Mouse (Mus musculus): ENCODE data around the gene Tas1r2. TPM values are rescaled to one million over a fixed set of nuclear protein-coding genes. Genes with fewer than 3 reads are reported as not detected.
A peak's percentile ranks its signal among the peaks of the same experiment; 100 is the strongest.

Gene Tas1r2
- polyA plus RNA-seq, 1 experiment from 2014 or later: not detected

- H3K9me3 ChIP-seq (ENCODE audit: control insufficient read depth, low read length): no peaks in the 10 kb centered on the region
- no peaks in the 10 kb centered on the region for H3K27me3 ChIP-seq (ENCODE audit: control insufficient read depth, insufficient read depth, low read length)
- H3K4me1 ChIP-seq (ENCODE audit: control insufficient read depth, insufficient read depth, low read length): 0 out of 2 replicates have a peak, but pooled peaks cover 2% of the 10 kb centered on the region
- no peak overlapping the region for H3K4me3 ChIP-seq (ENCODE audit: low read depth, low read length)
- ATAC-seq (ENCODE audit: insufficient number of reproducible peaks, low FRiP score, low TSS enrichment, low read depth) (no peak), DNase-seq (ENCODE audit: low spot score) (no peak)
- no peak overlapping the region for H3K9ac ChIP-seq (ENCODE audit: low read length)
- H3K4me2 ChIP-seq (ENCODE audit: low read depth, severe bottlenecking): no peak overlapping the region
- H3K27ac ChIP-seq (replicated peaks; ENCODE audit: low read depth, low read length): no peak overlapping the region
- WGBS: 53% methylated on average over 4 of the region's 4 CpGs
- H3K36me3 ChIP-seq (ENCODE audit: control insufficient read depth, insufficient read depth, low read length): no peaks in the 10 kb centered on the region
Measured at GRCm38 (mm10) chr4:139702914-139703313, 49.6 kb downstream of the Tas1r2 start.

- 79% methylated on average over 11 of the region's 11 CpGs for WGBS
- ATAC-seq (ENCODE audit: insufficient number of reproducible peaks, low FRiP score, low TSS enrichment, low read depth) (no peak), DNase-seq (ENCODE audit: low spot score) (no peak)
- H3K4me2 ChIP-seq (ENCODE audit: low read depth, severe bottlenecking): no peak overlapping the region
- no peak overlapping the region for H3K27ac ChIP-seq (replicated peaks; ENCODE audit: low read depth, low read length)
- H3K27me3 ChIP-seq (ENCODE audit: control insufficient read depth, insufficient read depth, low read length): no peaks in the 10 kb centered on the region
- H3K9me3 ChIP-seq (ENCODE audit: control insufficient read depth, low read length): no peaks in the 10 kb centered on the region
- H3K9ac ChIP-seq (ENCODE audit: low read length): no peak overlapping the region
- no peak overlapping the region for H3K4me3 ChIP-seq (ENCODE audit: low read depth, low read length)
- no peaks in the 10 kb centered on the region for H3K4me1 ChIP-seq (ENCODE audit: control insufficient read depth, insufficient read depth, low read length)
- H3K36me3 ChIP-seq (ENCODE audit: control insufficient read depth, insufficient read depth, low read length): no peaks in the 10 kb centered on the region
Measured at GRCm38 (mm10) chr4:139703468-139703867, 50.1 kb downstream of the Tas1r2 start.

- H3K36me3 ChIP-seq (ENCODE audit: control insufficient read depth, insufficient read depth, low read length): no peaks in the 10 kb centered on the region
- WGBS: 96% methylated on average over 5 of the region's 5 CpGs
- no peak overlapping the region for H3K4me3 ChIP-seq (ENCODE audit: low read depth, low read length)
- H3K27me3 ChIP-seq (ENCODE audit: control insufficient read depth, insufficient read depth, low read length): no peaks in the 10 kb centered on the region
- no peak overlapping the region for H3K27ac ChIP-seq (replicated peaks; ENCODE audit: low read depth, low read length)
- no peak for ATAC-seq (ENCODE audit: insufficient number of reproducible peaks, low FRiP score, low TSS enrichment, low read depth)
- H3K4me1 ChIP-seq (ENCODE audit: control insufficient read depth, insufficient read depth, low read length): peaks cover 3% of the 10 kb centered on the region; the same call in 1 of the 2 replicates
- DNase-seq (ENCODE audit: low spot score): no peak
- no peak overlapping the region for H3K9ac ChIP-seq (ENCODE audit: low read length)
- H3K4me2 ChIP-seq (ENCODE audit: low read depth, severe bottlenecking): no peak overlapping the region
- no peaks in the 10 kb centered on the region for H3K9me3 ChIP-seq (ENCODE audit: control insufficient read depth, low read length)
Measured at GRCm38 (mm10) chr4:139705986-139706385, 52.6 kb downstream of the Tas1r2 start.

- DNase-seq (ENCODE audit: low spot score): no peak
- ATAC-seq (ENCODE audit: insufficient number of reproducible peaks, low FRiP score, low TSS enrichment, low read depth): no peak
- 37% methylated on average over 25 of the region's 25 CpGs for WGBS
- Histone ChIP-seq H3K4me2 (ENCODE audit: low read depth, severe bottlenecking) (no peak overlapping the region), H3K27ac (replicated peaks; ENCODE audit: low read depth, low read length) (no peak overlapping the region), H3K27me3 (ENCODE audit: control insufficient read depth, insufficient read depth, low read length) (0 out of 2 replicates have a peak, but pooled peaks cover 3% of the 10 kb centered on the region), H3K36me3 (ENCODE audit: control insufficient read depth, insufficient read depth, low read length) (no peaks in the 10 kb centered on the region), H3K4me1 (ENCODE audit: control insufficient read depth, insufficient read depth, low read length) (peaks cover 19% of the 10 kb centered on the region), H3K4me3 (ENCODE audit: low read depth, low read length) (no peak overlapping the region), H3K9me3 (ENCODE audit: control insufficient read depth, low read length) (no peaks in the 10 kb centered on the region), H3K9ac (ENCODE audit: low read length) (no peak overlapping the region)
Measured at GRCm38 (mm10) chr4:139710467-139711334, 57.4 kb downstream of the Tas1r2 start.

- 0 out of 2 replicates have a peak overlapping the region, but pooled peaks have one; percentile 30 for H3K27ac ChIP-seq (replicated peaks; ENCODE audit: low read depth, low read length)
- H3K9me3 ChIP-seq (ENCODE audit: control insufficient read depth, low read length): no peaks in the 10 kb centered on the region
- no peak overlapping the region for H3K4me3 ChIP-seq (ENCODE audit: low read depth, low read length)
- 9% methylated on average over 13 of the region's 13 CpGs for WGBS
- H3K27me3 ChIP-seq (ENCODE audit: control insufficient read depth, insufficient read depth, low read length): 0 out of 2 replicates have a peak, but pooled peaks cover 3% of the 10 kb centered on the region
- H3K36me3 ChIP-seq (ENCODE audit: control insufficient read depth, insufficient read depth, low read length): no peaks in the 10 kb centered on the region
- H3K9ac ChIP-seq (ENCODE audit: low read length): no peak overlapping the region
- ATAC-seq (ENCODE audit: insufficient number of reproducible peaks, low FRiP score, low TSS enrichment, low read depth): 0 out of 2 replicates have a peak, but pooled peaks have one; percentile 31
- DNase-seq (ENCODE audit: low spot score): peak; percentile 57
- peaks cover 19% of the 10 kb centered on the region for H3K4me1 ChIP-seq (ENCODE audit: control insufficient read depth, insufficient read depth, low read length)
- H3K4me2 ChIP-seq (ENCODE audit: low read depth, severe bottlenecking): peak overlapping the region; percentile 24; the same call in 1 of the 2 replicates
Measured at GRCm38 (mm10) chr4:139715241-139715932, 62.0 kb downstream of the Tas1r2 start.

GRCm38 (mm10) chr4:139716477-139717169 is 63.3 kb downstream of the Tas1r2 start:
- Histone ChIP-seq H3K27me3 (ENCODE audit: control insufficient read depth, insufficient read depth, low read length) (0 out of 2 replicates have a peak, but pooled peaks cover 3% of the 10 kb centered on the region), H3K9me3 (ENCODE audit: control insufficient read depth, low read length) (no peaks in the 10 kb centered on the region), H3K4me2 (ENCODE audit: low read depth, severe bottlenecking) (no peak overlapping the region), H3K4me1 (ENCODE audit: control insufficient read depth, insufficient read depth, low read length) (peaks cover 13% of the 10 kb centered on the region), H3K9ac (ENCODE audit: low read length) (no peak overlapping the region), H3K4me3 (ENCODE audit: low read depth, low read length) (no peak overlapping the region), H3K27ac (replicated peaks; ENCODE audit: low read depth, low read length) (no peak overlapping the region), H3K36me3 (ENCODE audit: control insufficient read depth, insufficient read depth, low read length) (no peaks in the 10 kb centered on the region)
- ATAC-seq (ENCODE audit: insufficient number of reproducible peaks, low FRiP score, low TSS enrichment, low read depth): no peak
- no peak for DNase-seq (ENCODE audit: low spot score)
- WGBS: 91% methylated on average over 10 of the region's 10 CpGs

- DNase-seq (ENCODE audit: low spot score): no peak
- 84% methylated on average over 5 of the region's 5 CpGs for WGBS
- H3K4me1 ChIP-seq (ENCODE audit: control insufficient read depth, insufficient read depth, low read length): peaks cover 13% of the 10 kb centered on the region
- H3K4me2 ChIP-seq (ENCODE audit: low read depth, severe bottlenecking): no peak overlapping the region
- H3K36me3 ChIP-seq (ENCODE audit: control insufficient read depth, insufficient read depth, low read length): no peaks in the 10 kb centered on the region
- H3K9me3 ChIP-seq (ENCODE audit: control insufficient read depth, low read length): no peaks in the 10 kb centered on the region
- no peaks in the 10 kb centered on the region for H3K27me3 ChIP-seq (ENCODE audit: control insufficient read depth, insufficient read depth, low read length)
- H3K27ac ChIP-seq (replicated peaks; ENCODE audit: low read depth, low read length): no peak overlapping the region
- H3K4me3 ChIP-seq (ENCODE audit: low read depth, low read length): no peak overlapping the region
- ATAC-seq (ENCODE audit: insufficient number of reproducible peaks, low FRiP score, low TSS enrichment, low read depth): no peak
- H3K9ac ChIP-seq (ENCODE audit: low read length): no peak overlapping the region
Measured at GRCm38 (mm10) chr4:139718978-139719377, 65.6 kb downstream of the Tas1r2 start.
